Mouse (Mus musculus) stomach, embryonic 14.5 days (tissue): ENCODE measurements around the gene Gkn1. TPM values are rescaled to one million over a fixed set of nuclear protein-coding genes. Genes with fewer than 3 reads are reported as not detected.

Source experiments
- ATAC-seq: fragments of 200-750 bp; cut with Nextera tagmentation; 2 replicates; pipeline ENCODE4 v1.8.0; 2017; ENCODE audit warnings: low read depth, moderate TSS enrichment; ENCODE audit not compliant: insufficient number of reproducible peaks, insufficient read depth, low FRiP score
- H3K27ac ChIP-seq: fragments of 300-500 bp; sonication (generic); 2 replicates; pipeline ENCODE4 v1.5.1; 2014; ENCODE audit warnings: mild to moderate bottlenecking, low read length, moderate library complexity, mixed read lengths
- H3K27me3 ChIP-seq: fragments of 300-500 bp; sonication (generic); 2 replicates; pipeline ENCODE4 v1.6.1; 2014; ENCODE audit warnings: low read length, control low read depth, mixed read lengths; ENCODE audit not compliant: control insufficient read depth, insufficient read depth
- H3K36me3 ChIP-seq: fragments of 300-500 bp; sonication (generic); 2 replicates; pipeline ENCODE4 v1.6.1; 2014; ENCODE audit warnings: mild to moderate bottlenecking, control low read depth, low read length, moderate library complexity, mixed read lengths; ENCODE audit not compliant: control insufficient read depth, insufficient read depth
- H3K4me1 ChIP-seq: fragments of 300-500 bp; sonication (generic); 2 replicates; pipeline ENCODE4 v1.6.1; 2014; ENCODE audit warnings: low read length, control low read depth, mixed read lengths; ENCODE audit not compliant: control insufficient read depth, insufficient read depth
- H3K4me2 ChIP-seq: fragments of 300-500 bp; sonication (generic); replicated peaks from 2 replicates; pipeline ENCODE4 v1.6.1; 2014; ENCODE audit warnings: low read depth, low read length, control low read depth
- H3K4me3 ChIP-seq: fragments of 300-500 bp; sonication (generic); 2 replicates; pipeline ENCODE4 v1.5.1; 2014; ENCODE audit warnings: low read depth, low read length, control low read depth
- H3K9ac ChIP-seq: fragments of 300-500 bp; sonication (generic); replicated peaks from 2 replicates; pipeline ENCODE4 v1.6.1; 2014; ENCODE audit warnings: low read depth, mild to moderate bottlenecking, control low read depth, low read length, moderate library complexity, mixed read lengths
- H3K9me3 ChIP-seq: fragments of 300-500 bp; sonication (generic); 2 replicates; pipeline ENCODE4 v1.6.1; 2016; ENCODE audit warnings: low read depth, low read length, control low read depth; ENCODE audit not compliant: control insufficient read depth
- WGBS: fragments of 180-500 bp; shearing (Covaris S2); extraction: QIAGEN DNeasy Blood & Tissue Kit; methylation state at CpG from one replicate; pipeline ENCODE4 v1.1.7; 2014; 5-methylcytosine and 5-hydroxymethylcytosine counted together
- polyA plus RNA-seq: library from polyadenylated mRNA; unstranded; fragments of >200 nt; fragmentation: Nextera tagmentation; extraction: Ambion mirVana; gene quantifications from 2 replicates; pipeline ENCODE4 v1.2.1, GENCODE M21; 2014

The Gkn1 gene
- polyA plus RNA-seq, 1 experiment from 2014 or later: 0.59 TPM

DNA sequence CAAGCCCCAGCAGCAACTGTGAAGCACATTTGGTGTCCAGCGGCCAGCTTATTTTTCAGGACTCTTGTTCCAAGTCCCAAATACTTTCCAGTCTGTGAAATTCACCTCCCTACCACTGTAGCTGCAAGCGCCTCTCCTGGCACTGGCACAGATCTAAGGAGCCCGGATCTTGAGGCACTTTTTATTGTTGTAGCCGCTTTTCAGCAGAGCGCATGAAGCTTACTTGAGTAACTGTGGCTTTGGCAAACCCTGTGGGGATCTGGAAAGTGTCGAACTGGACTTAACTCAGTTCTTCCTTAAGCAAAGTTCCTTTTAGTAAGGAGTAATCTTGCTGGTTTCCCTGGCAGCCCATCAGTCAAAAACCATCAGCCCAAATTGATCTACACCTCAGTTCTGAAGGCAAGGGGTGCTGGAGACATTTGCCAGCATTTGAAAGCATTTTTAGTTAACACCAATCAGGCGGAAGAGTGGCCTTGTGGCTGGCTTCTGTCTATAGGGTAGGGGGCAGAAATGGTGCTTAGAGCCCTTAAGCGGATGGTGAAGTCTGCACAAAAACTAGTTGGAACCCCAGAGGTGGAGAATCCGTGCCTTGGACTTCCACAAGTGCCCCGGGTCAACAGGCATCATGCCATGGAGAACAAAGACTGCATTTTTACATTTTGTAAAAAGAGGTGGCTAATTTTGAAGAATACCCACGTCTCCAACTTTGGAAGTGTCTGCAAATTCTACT, 16.2 kb downstream of the Gkn1 start:
- peak overlapping the region; percentile 60 for H3K4me2 ChIP-seq
- H3K36me3 ChIP-seq: no peaks in the 10 kb centered on the region
- H3K27ac ChIP-seq: peak overlapping the region; percentile 88
- no peaks in the 10 kb centered on the region for H3K27me3 ChIP-seq
- H3K9me3 ChIP-seq: no peaks in the 10 kb centered on the region
- no peak for ATAC-seq
- peak overlapping the region; percentile 73 for H3K9ac ChIP-seq
- H3K4me1 ChIP-seq: peaks cover 22% of the 10 kb centered on the region
- peak overlapping the region; percentile 67 for H3K4me3 ChIP-seq
- WGBS: 12% methylated on average over 11 of the region's 11 CpGs

- peaks cover 22% of the 10 kb centered on the region for H3K4me1 ChIP-seq
- no peak overlapping the region for H3K27ac ChIP-seq
- peak overlapping the region; percentile 60; the same call in 1 of the 2 replicates for H3K4me2 ChIP-seq
- H3K36me3 ChIP-seq: no peaks in the 10 kb centered on the region
- no peaks in the 10 kb centered on the region for H3K27me3 ChIP-seq
- H3K4me3 ChIP-seq: no peak overlapping the region; the same call in 1 of the 2 replicates
- 49% methylated on average over 2 of the region's 2 CpGs for WGBS
- ATAC-seq: no peak
- H3K9me3 ChIP-seq: no peaks in the 10 kb centered on the region
- no peak overlapping the region for H3K9ac ChIP-seq
Measured at GRCm38 (mm10) chr6:87332380-87332779, 18.4 kb downstream of the Gkn1 start.

GRCm38 (mm10) chr6:87328265-87329173, 22.2 kb downstream of the Gkn1 start:
- WGBS: 83% methylated on average over 22 of the region's 22 CpGs
- Histone ChIP-seq H3K27me3 (no peaks in the 10 kb centered on the region), H3K4me1 (peaks cover 16% of the 10 kb centered on the region), H3K9me3 (no peaks in the 10 kb centered on the region), H3K4me2 (no peak overlapping the region), H3K27ac (no peak overlapping the region), H3K9ac (no peak overlapping the region), H3K36me3 (no peaks in the 10 kb centered on the region), H3K4me3 (no peak overlapping the region)
- ATAC-seq: no peak

DNA sequence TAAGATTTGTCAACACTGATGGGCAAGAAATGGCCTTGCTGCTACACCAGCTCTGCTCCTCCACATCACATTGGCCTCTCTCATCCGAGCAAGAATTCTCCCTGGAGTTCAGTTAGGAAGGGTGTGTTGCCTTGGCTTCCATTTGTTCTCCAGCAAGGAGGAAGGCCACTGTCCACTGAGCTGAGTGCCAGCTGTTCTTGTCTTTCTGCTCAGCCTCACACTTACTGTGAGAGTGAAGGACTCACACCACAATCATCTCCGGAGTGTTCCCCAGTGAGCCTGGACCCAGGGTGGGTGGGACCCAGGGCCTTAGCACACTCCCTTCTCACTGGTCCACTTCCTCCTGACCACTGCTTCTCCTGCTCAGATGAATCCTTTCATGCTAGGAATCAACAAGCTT, 23.8 kb downstream of the Gkn1 start:
- Histone ChIP-seq H3K27me3 (no peaks in the 10 kb centered on the region), H3K9ac (no peak overlapping the region), H3K4me3 (no peak overlapping the region), H3K4me1 (peaks cover 9% of the 10 kb centered on the region; the same call in 1 of the 2 replicates), H3K9me3 (no peaks in the 10 kb centered on the region), H3K36me3 (no peaks in the 10 kb centered on the region), H3K27ac (no peak overlapping the region), H3K4me2 (no peak overlapping the region)
- no peak for ATAC-seq
- WGBS: 96% methylated on average over 2 of the region's 2 CpGs

DNA sequence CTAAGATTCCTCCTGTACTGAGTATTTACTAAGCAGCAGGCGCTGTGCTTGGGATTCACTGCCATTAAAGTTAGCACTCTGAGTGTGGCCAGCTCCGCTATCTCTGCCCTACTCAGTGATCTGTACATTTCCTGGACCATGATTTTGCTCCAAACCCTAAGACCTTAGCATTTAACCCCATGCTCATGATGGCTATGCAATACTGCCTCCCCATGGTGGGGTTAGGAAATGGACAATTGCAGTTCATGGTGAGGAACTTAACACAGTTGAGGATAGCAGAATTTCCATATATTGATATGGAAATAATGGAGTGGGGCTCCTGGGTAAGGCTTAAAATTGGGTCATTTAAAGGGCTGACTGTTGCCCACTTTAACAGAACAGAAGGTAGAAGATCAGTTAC, 27.4 kb downstream of the Gkn1 start:
- Histone ChIP-seq H3K27ac (no peak overlapping the region), H3K9ac (no peak overlapping the region), H3K27me3 (no peaks in the 10 kb centered on the region), H3K4me3 (no peak overlapping the region), H3K4me1 (no peaks in the 10 kb centered on the region), H3K36me3 (no peaks in the 10 kb centered on the region), H3K4me2 (no peak overlapping the region), H3K9me3 (no peaks in the 10 kb centered on the region)
- no peak for ATAC-seq
- WGBS: 87% methylated on average over 2 of the region's 2 CpGs

- no peaks in the 10 kb centered on the region for H3K27me3 ChIP-seq
Measured at GRCm38 (mm10) chr6:87318651-87319050, 32.1 kb downstream of the Gkn1 start.

DNA sequence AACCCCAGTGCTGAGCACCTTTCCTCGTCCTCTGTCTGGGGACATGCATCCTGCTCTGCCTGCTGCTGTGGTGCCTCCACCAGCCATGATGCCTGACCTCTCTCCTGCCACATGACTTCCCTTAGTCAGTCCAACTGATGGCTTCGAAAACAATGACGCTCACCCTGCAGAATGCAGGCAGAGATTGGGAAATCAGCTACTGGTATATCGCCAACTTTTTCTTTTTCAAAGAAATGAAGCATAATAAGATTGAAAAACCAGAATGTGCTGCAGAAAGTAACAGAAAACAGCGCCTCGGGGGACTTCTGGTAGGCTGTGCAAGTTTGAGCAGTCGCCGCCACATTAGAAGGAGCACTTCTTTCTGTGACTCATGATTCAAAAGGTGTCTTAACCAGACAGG, 33.8 kb downstream of the Gkn1 start:
- Histone ChIP-seq H3K27me3 (no peaks in the 10 kb centered on the region), H3K4me2 (no peak overlapping the region), H3K27ac (no peak overlapping the region), H3K9me3 (no peaks in the 10 kb centered on the region), H3K36me3 (no peaks in the 10 kb centered on the region), H3K4me1 (no peaks in the 10 kb centered on the region), H3K4me3 (no peak overlapping the region), H3K9ac (no peak overlapping the region)
- no peak for ATAC-seq
- WGBS: 87% methylated on average over 8 of the region's 8 CpGs

More at GRCm38 (mm10) chr6:87318651-87319050, 32.1 kb downstream of the Gkn1 start:
- H3K4me2 ChIP-seq: no peak overlapping the region
- H3K9ac ChIP-seq: no peak overlapping the region
- H3K4me3 ChIP-seq: no peak overlapping the region
- H3K36me3 ChIP-seq: no peaks in the 10 kb centered on the region
- ATAC-seq: no peak
- no peaks in the 10 kb centered on the region for H3K4me1 ChIP-seq
- no peaks in the 10 kb centered on the region for H3K9me3 ChIP-seq
- 95% methylated on average over 7 of the region's 7 CpGs for WGBS
- no peak overlapping the region for H3K27ac ChIP-seq

DNA sequence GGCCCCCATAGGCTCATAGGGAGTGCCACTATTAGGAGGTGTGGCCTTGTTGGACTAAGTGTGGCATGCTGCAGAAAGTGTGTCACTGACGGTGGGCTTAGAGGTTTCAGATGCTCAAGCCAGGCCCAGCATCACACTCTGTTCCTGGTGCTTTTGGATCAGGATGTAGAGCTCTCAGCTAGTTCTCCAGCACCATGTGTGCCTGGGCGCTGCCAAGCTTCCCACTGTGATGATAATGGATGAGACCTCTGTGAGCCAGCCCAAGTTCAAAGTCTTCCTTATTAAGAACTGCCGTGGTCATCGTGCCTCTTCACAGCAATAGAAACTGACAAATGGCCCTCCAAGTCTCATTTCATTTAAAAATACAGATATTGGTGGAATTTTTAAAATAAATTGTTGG, 38.0 kb downstream of the Gkn1 start:
- Histone ChIP-seq H3K4me1 (no peaks in the 10 kb centered on the region), H3K4me3 (no peak overlapping the region), H3K9ac (no peak overlapping the region), H3K27me3 (no peaks in the 10 kb centered on the region), H3K9me3 (no peaks in the 10 kb centered on the region), H3K27ac (no peak overlapping the region), H3K4me2 (no peak overlapping the region), H3K36me3 (no peaks in the 10 kb centered on the region)
- WGBS: 60% methylated on average over 4 of the region's 4 CpGs
- no peak for ATAC-seq
